Mouse (Mus musculus): ENCODE measurements around the gene Ccdc137.
A peak's percentile ranks its signal among the peaks of the same experiment; 100 is the strongest.
"Not testable (repeated sequence)": the region's sequence is repeated elsewhere in the genome, so short reads cannot be mapped to it uniquely, and the experiment has no call there.

Gene Ccdc137

GRCm38 (mm10) chr11:120457772-120458751, at the start of gene Ccdc137, which contains the start of gene Oxld1:
Gene Ccdc137, plus strand, starts transcription at chr11:120458115.
Gene Oxld1, minus strand, starts transcription at chr11:120458068.
- peak; percentile 73 for DNase-seq (ENCODE audit: low read depth, low spot score)

- not testable (repeated sequence) for DNase-seq (ENCODE audit: low read depth, low spot score)
These were observed 44.3 kb upstream of the Ccdc137 start for GRCm38 (mm10) chr11:120413621-120414020.

- DNase-seq (ENCODE audit: low read depth, low spot score) = no peak
These were observed 40.1 kb upstream of the Ccdc137 start for GRCm38 (mm10) chr11:120417852-120418251.

- no peak for DNase-seq (ENCODE audit: low read depth, low spot score)
These were observed 39.3 kb upstream of the Ccdc137 start for GRCm38 (mm10) chr11:120418592-120418991.

GRCm38 (mm10) chr11:120422651-120423568, 35.0 kb upstream of the Ccdc137 start:
- no peak for DNase-seq (ENCODE audit: low read depth, low spot score)

GRCm38 (mm10) chr11:120423569-120424295, 34.2 kb upstream of the Ccdc137 start:
- DNase-seq (ENCODE audit: low read depth, low spot score) = peak; percentile 61

GRCm38 (mm10) chr11:120426727-120427126, 31.2 kb upstream of the Ccdc137 start:
- DNase-seq (ENCODE audit: low read depth, low spot score) = no peak

GRCm38 (mm10) chr11:120437152-120437856, 20.6 kb upstream of the Ccdc137 start, which contains the start of gene Nploc4:
Gene Nploc4, minus strand, starts transcription at chr11:120437708.
- DNase-seq (ENCODE audit: low read depth, low spot score) = peak; percentile 82

- no peak for DNase-seq (ENCODE audit: low read depth, low spot score)
These were observed 20.0 kb upstream of the Ccdc137 start for GRCm38 (mm10) chr11:120437857-120438385.

- DNase-seq (ENCODE audit: low read depth, low spot score) = no peak
These were observed 15.6 kb upstream of the Ccdc137 start, which contains the start of gene Tspan10 for GRCm38 (mm10) chr11:120442344-120442743. Gene Tspan10, plus strand, starts transcription at chr11:120442644.

- DNase-seq (ENCODE audit: low read depth, low spot score) = no peak
These were observed 15.1 kb upstream of the Ccdc137 start for GRCm38 (mm10) chr11:120442765-120443280.

GRCm38 (mm10) chr11:120444106-120444505, 13.8 kb upstream of the Ccdc137 start:
- no peak for DNase-seq (ENCODE audit: low read depth, low spot score)

- DNase-seq (ENCODE audit: low read depth, low spot score) = no peak
These were observed 12.4 kb upstream of the Ccdc137 start for GRCm38 (mm10) chr11:120445475-120445874.

- no peak for DNase-seq (ENCODE audit: low read depth, low spot score)
These were observed 10.7 kb upstream of the Ccdc137 start for GRCm38 (mm10) chr11:120447179-120447578.

GRCm38 (mm10) chr11:120452246-120452645, 5.7 kb upstream of the Ccdc137 start:
- peak; percentile 65 for DNase-seq (ENCODE audit: low read depth, low spot score)

- peak; percentile 51 for DNase-seq (ENCODE audit: low read depth, low spot score)
These were observed 4.6 kb upstream of the Ccdc137 start, which contains the start of gene Pde6g for GRCm38 (mm10) chr11:120453306-120453705. Gene Pde6g, minus strand, starts transcription at chr11:120453500.

GRCm38 (mm10) chr11:120454965-120455364, 3.0 kb upstream of the Ccdc137 start:
- no peak for DNase-seq (ENCODE audit: low read depth, low spot score)

GRCm38 (mm10) chr11:120455413-120455812, 2.5 kb upstream of the Ccdc137 start:
- DNase-seq (ENCODE audit: low read depth, low spot score) = no peak

- DNase-seq (ENCODE audit: low read depth, low spot score) = no peak
These were observed 545 bp upstream of the Ccdc137 start for GRCm38 (mm10) chr11:120457370-120457769.

All from retina, postnatal 7 days (tissue).